Mouse (Mus musculus) myocyte (in vitro differentiated cells): ENCODE measurements around the gene Prkg1.

ENCODE experiments used
- CEBPB ChIP-seq: IDR thresholded peaks from 2 replicates; pipeline ENCODE4 v1.6.1; 2011; ENCODE audit warnings: mild to moderate bottlenecking, moderate library complexity; ENCODE audit not compliant: poor library complexity, insufficient read depth, severe bottlenecking
- E2F4 ChIP-seq: IDR thresholded peaks from one replicate; pipeline ENCODE4 v1.6.1; 2011; ENCODE audit warnings: mild to moderate bottlenecking, control low read depth, moderate library complexity; ENCODE audit not compliant: insufficient read depth
- MYOD1 ChIP-seq, 3 experiments: IDR thresholded peaks; one replicate each; pipeline ENCODE4 v1.6.1; 2011; ENCODE audit warnings: control low read depth in 2 of 3, low read depth in 2 of 3, mild to moderate bottlenecking in 2 of 3, moderate library complexity in 1 of 3; ENCODE audit not compliant: insufficient read length in 2 of 3, control insufficient read depth in 1 of 3
- MYOG ChIP-seq, 3 experiments: IDR thresholded peaks; one replicate each; pipeline ENCODE4 v1.6.1; 2011; ENCODE audit warnings: control low read depth in 2 of 3, low read depth in 2 of 3, mild to moderate bottlenecking in 2 of 3; ENCODE audit not compliant: insufficient read length in 2 of 3, control insufficient read depth in 1 of 3, insufficient read depth in 1 of 3
- POLR2A ChIP-seq: IDR thresholded peaks from one replicate; pipeline ENCODE4 v1.6.1; 2011; ENCODE audit warnings: low read depth, mild to moderate bottlenecking, control low read depth, moderate library complexity; ENCODE audit not compliant: insufficient read length
- POLR2AphosphoS2 ChIP-seq: IDR thresholded peaks from one replicate; pipeline ENCODE4 v1.6.1; 2011; ENCODE audit warnings: low read depth, control low read depth; ENCODE audit not compliant: insufficient read length
- TCF12 ChIP-seq: IDR thresholded peaks from one replicate; pipeline ENCODE4 v1.6.1; 2011; ENCODE audit warnings: mild to moderate bottlenecking, control low read depth; ENCODE audit not compliant: poor library complexity, insufficient read depth, severe bottlenecking
- TCF3 ChIP-seq: IDR thresholded peaks from one replicate; pipeline ENCODE4 v1.6.1; 2011; ENCODE audit warnings: low read depth, control low read depth; ENCODE audit not compliant: insufficient read length

DNA sequence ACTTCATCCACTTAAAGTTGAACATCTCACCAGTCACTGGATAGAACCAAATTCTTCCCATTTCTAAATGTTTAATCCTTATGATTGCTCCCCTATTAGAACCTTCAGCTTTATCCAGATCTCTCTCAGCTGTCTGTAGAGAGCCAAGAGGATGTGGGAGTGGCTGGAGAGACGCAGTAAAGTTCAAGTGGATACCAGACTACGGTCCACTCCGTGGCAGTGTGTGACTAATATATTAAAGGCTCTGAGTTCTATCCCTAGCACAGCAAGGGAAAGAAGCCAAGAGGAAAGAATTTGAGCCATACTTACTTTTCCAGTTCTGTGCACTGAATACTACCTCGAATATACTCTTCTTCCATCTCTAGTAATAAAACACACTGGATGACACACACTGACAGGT, 919.9 kb downstream of the Prkg1 start:
- TF ChIP-seq POLR2A = no peak
- TF ChIP-seq E2F4 = no peak
- TF ChIP-seq TCF3 = no peak
- no peak for TF ChIP-seq MYOG (IDR thresholded peaks at IDR 0.05; ENCODE audit: control insufficient read depth in 1 of 3, insufficient read depth in 1 of 3, insufficient read length in 2 of 3, low read depth in 2 of 3)
- TF ChIP-seq MYOD1 (IDR thresholded peaks at IDR 0.05; ENCODE audit: control insufficient read depth in 1 of 3, insufficient read length in 2 of 3, low read depth in 2 of 3) = no peak
- TF ChIP-seq TCF12 = no peak
- TF ChIP-seq POLR2AphosphoS2 = no peak
- no peak for TF ChIP-seq CEBPB
